Mouse (Mus musculus) adrenal gland, adult (tissue): ENCODE results near the gene Jkamp.
"Not testable (repeated sequence)": the region's sequence is repeated elsewhere in the genome, so short reads cannot be mapped to it uniquely, and the experiment has no call there.

ENCODE experiments used
- DNase-seq, 2 experiments: peaks; one replicate each; pipeline ENCODE4 v3.0.0; 2022 to 2023; ENCODE audit warnings: low spot score in 1 of 2; ENCODE audit not compliant: inconsistent age in 2 of 2

Jkamp gene

GRCm38 (mm10) chr12:72085329-72086165 lies at the start of gene Jkamp, which contains the start of gene L3hypdh:
TSS of gene Jkamp (plus strand) at chr12:72085589.
TSS of gene L3hypdh (minus strand) at chr12:72085439.
- peak; percentile 100 for DNase-seq

GRCm38 (mm10) chr12:72036097-72036661 lies 49.2 kb upstream of the Jkamp start:
- DNase-seq, result no peak

GRCm38 (mm10) chr12:72037049-72037448 lies 48.3 kb upstream of the Jkamp start:
- DNase-seq, result no peak

GRCm38 (mm10) chr12:72038866-72039265 lies 46.5 kb upstream of the Jkamp start:
- no peak for DNase-seq

GRCm38 (mm10) chr12:72039501-72039900 lies 45.9 kb upstream of the Jkamp start:
- no peak for DNase-seq

- no peak for DNase-seq
These were observed 44.2 kb upstream of the Jkamp start for GRCm38 (mm10) chr12:72041238-72041637.

- peak in 1 of 2 experiments; percentile 56 for DNase-seq
These were observed 37.9 kb upstream of the Jkamp start for GRCm38 (mm10) chr12:72047513-72047912.

- not testable (repeated sequence) for DNase-seq
These were observed 35.2 kb upstream of the Jkamp start for GRCm38 (mm10) chr12:72050156-72050555.

GRCm38 (mm10) chr12:72050821-72051220 lies 34.6 kb upstream of the Jkamp start:
- no peak for DNase-seq

GRCm38 (mm10) chr12:72052571-72052970 lies 32.8 kb upstream of the Jkamp start:
- no peak for DNase-seq

- DNase-seq, result peak in 1 of 2 experiments; percentile 65
These were observed 32.1 kb upstream of the Jkamp start for GRCm38 (mm10) chr12:72053303-72053702.

GRCm38 (mm10) chr12:72053851-72054250 lies 31.5 kb upstream of the Jkamp start:
- no peak for DNase-seq

GRCm38 (mm10) chr12:72057780-72058179 lies 27.6 kb upstream of the Jkamp start:
- no peak for DNase-seq

GRCm38 (mm10) chr12:72069626-72070326 lies 15.6 kb upstream of the Jkamp start:
- DNase-seq, result no peak

- peak; percentile 85 to 96 for DNase-seq
These were observed 14.8 kb upstream of the Jkamp start, which contains the start of gene Gpr135 for GRCm38 (mm10) chr12:72070327-72071269. TSS of gene Gpr135 (minus strand) at chr12:72071125.

- peak in 1 of 2 experiments; percentile 60 for DNase-seq
These were observed 7.1 kb upstream of the Jkamp start for GRCm38 (mm10) chr12:72078248-72078647.

GRCm38 (mm10) chr12:72081961-72082360 lies 3.4 kb upstream of the Jkamp start:
- no peak for DNase-seq

- DNase-seq, result peak; percentile 45 to 77
These were observed 3.0 kb upstream of the Jkamp start for GRCm38 (mm10) chr12:72082370-72082769.

GRCm38 (mm10) chr12:72083265-72083664 lies 2.1 kb upstream of the Jkamp start:
- DNase-seq, result peak in 1 of 2 experiments; percentile 32

GRCm38 (mm10) chr12:72084261-72085023 lies 947 bp upstream of the Jkamp start:
- no peak for DNase-seq
